Mouse (Mus musculus): ENCODE data around the gene D630003M21Rik.

The D630003M21Rik gene

GRCm38 (mm10) chr2:158194945-158195640, 33.9 kb downstream of the D630003M21Rik start:
- peak; percentile 57 for DNase-seq (ENCODE audit: low read depth, low spot score)

GRCm38 (mm10) chr2:158193611-158194336, 35.2 kb downstream of the D630003M21Rik start:
- no peak for DNase-seq (ENCODE audit: low read depth, low spot score)

DNA sequence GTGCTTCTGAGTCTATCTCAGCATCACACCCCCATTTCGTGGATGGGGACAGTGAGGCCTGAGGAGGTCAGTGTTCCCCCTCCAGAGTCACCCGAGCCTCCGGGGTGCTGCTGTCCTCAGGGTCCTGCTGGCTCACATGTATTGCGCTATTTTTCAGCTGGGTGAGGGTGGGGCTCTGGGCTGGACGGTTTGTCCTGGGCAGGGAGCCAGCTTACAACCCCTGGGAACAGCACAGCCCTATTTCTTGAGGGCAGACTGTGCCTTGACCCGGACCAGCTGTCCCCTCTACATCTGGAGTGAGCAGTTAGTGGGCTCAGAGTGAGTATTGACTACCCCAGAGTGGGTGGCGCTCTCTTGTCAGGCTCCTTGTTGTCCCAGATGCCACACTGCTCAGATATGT, 37.9 kb downstream of the D630003M21Rik start:
- no peak for DNase-seq (ENCODE audit: low read depth, low spot score)

DNA sequence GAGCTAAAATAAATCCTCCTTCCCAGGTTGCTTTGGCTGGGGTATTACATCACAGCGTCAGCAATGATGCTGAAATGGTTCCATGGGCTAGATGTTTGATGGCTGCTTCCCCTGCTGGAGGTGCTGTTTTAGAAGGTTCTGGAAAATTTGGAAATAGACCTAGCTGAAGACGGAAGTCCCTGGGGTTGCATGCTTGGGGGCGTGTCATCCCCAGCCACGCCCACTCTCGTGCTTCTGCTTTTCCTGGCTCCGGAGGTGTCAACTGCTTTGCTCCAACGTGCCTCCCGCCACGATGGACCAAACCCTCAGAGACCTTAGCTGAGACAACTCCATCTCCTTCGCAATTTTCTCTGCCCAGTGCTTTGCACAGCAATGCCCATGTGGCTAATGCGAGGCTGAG, 39.6 kb downstream of the D630003M21Rik start:
- DNase-seq (ENCODE audit: low read depth, low spot score), result no peak

DNA sequence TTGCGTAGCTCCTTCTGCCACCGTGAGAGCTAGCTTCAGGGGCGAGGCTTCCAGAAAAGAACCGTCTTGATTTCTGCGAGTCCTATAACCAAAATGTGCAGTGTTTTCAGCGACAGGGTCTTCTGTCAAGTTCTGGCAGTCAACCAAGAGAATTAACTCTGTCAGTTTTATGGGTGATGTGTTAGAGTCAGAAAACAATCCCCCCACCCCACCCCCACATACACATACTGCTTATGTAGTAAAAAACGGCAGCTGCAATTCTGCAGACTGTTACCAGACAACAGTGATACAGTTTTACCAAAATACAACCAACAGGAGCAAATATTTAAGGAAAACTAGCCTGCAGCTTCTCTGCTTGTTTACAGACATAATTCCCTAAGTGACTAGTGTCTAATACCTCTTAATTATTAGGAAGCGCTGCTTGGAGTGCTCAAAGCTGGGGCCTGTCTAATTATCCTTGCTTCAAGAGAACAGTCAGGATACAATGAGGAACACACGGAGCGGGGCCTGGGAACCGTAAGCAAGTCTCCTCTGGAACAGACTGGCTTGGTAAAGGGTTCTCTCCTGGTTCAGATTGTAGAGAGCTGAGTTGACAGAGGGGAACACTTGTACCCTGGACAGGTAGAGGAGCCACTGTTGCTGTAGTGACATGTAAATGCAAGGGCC, 42.7 kb downstream of the D630003M21Rik start:
- DNase-seq (ENCODE audit: low read depth, low spot score), result no peak

DNA sequence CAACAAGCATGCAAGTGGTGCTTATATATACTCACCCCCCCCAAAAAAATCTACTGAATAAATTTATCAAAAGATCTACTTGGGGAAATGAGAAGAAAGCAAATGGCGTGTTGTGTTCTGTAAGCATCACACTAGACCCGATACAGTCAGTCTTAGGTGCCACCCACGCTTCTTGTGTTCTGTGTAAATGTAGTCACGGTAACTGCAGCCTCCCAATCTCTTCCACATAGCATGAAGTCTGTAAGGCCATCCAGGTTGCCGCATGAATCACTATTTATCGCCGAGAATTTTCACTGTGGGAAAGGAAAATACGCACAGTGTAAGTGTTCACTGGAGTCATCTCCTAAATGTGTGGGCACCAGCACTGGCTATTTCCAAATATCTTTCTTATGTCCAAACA, 45.8 kb downstream of the D630003M21Rik start:
- no peak for DNase-seq (ENCODE audit: low read depth, low spot score)

GRCm38 (mm10) chr2:158181932-158182331, 47.1 kb downstream of the D630003M21Rik start:
- no peak for DNase-seq (ENCODE audit: low read depth, low spot score)

GRCm38 (mm10) chr2:158180797-158181196, 48.2 kb downstream of the D630003M21Rik start:
- DNase-seq (ENCODE audit: low read depth, low spot score), result no peak

DNA sequence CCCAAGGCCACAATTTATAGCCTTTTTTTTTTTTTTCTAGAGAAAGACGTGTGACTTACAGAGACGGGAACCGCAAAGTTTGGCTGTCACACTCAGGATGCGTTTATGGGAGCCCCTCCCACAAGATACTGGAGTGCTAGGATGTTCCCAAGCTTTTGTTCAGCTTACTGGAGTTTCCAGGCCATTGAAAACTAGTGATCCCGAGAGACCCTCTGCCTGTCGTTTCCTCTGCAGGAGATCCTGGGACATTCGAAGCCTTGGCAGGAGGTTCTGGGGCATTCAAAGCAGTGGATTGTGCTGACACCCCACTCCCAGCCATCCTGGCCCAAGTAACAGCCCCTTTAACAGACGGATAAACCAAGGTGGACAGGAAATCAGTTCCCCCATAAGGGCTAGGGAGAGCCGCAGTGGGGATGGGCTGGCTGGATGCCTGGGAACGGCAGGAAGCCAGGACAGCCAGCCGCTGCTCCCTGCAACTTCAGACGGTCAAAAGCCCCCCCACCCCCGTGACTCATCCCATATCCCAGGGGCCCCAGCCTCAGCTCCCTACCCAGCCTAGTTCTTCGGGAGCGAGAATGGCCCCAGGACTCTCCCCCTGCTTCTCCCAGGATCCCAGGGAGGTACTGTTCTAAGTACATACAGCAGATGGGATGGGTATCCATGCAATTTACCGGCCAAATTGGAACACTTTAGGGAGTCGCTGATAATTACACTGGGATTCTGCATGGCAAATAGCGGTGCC, 49.5 kb downstream of the D630003M21Rik start:
- DNase-seq (ENCODE audit: low read depth, low spot score), result no peak

DNA sequence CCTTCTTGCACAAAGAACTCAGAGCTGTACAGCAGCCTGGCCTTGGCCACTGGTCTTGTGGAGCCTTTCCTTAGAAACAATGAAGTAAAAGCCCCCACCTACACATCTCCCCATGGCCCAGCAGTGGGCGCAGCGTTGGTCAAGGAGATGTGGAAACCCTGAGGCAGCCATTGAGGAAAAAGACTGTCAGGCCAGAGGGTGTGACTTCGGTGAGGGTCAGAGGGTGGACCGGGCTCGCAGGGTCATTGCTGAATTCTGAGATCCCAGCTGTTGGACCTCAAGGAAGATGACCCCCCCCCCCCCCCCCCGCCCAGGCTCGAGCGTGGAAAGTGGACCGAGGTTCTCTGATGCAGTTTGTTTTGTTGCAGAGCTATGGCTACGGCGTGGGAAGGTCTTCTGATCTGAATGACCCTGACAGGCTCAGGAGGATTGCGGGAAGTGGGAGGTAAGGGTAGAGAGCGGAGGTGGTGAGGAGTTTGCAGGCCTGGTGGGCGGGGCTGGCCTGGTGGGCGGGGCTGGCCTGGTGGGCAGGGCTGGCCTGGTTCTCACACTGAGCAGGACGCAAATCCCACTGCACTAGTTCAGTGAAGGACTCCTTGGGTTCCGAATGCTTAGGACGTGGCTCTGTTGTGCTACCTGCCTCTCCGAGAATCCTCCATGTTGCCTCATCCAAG, 50.2 kb downstream of the D630003M21Rik start:
- DNase-seq (ENCODE audit: low read depth, low spot score), result peak; percentile 43

DNA sequence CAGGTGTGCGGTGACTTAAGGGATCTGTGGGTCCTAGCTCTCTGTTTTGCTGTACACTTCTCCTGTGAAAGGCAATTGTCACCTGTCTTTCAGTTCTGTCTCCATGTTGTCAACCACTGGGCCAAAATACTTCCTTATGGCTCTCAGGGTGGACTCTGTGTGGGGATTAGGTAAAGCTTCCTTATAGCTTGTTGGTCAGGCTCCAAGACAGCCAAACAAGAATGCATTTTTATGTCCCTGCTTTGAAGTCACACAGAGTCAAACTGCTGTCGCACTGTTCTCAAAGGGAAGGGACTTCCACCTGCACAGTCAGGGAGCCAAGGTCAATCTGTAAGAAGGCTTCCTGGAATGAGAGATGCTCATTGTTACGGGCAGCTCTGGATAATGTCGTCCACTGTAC, 50.9 kb downstream of the D630003M21Rik start:
- DNase-seq (ENCODE audit: low read depth, low spot score), result no peak

DNA sequence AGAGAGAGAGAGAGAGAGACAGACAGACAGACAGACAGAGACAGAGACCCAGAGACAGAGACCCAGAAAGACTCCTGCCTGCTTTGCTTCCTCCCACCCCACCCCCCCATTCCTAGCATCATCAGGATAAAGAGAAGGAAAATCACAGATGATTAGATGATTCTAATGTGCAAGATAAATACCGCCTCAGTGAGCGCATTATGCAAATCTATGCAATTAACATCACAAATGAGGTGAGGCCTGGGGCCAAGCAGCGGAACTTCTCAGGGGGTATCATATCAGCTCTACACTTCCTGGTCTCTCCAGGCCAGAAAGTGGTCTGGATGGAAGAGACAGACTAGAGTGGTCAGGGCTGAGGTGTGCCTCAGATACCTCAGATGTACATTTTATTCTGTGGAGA, 51.4 kb downstream of the D630003M21Rik start:
- DNase-seq (ENCODE audit: low read depth, low spot score), result no peak

- DNase-seq (ENCODE audit: low read depth, low spot score), result no peak
These were observed 52.3 kb downstream of the D630003M21Rik start for GRCm38 (mm10) chr2:158176763-158177162.

- DNase-seq (ENCODE audit: low read depth, low spot score), result no peak
These were observed 53.6 kb downstream of the D630003M21Rik start for GRCm38 (mm10) chr2:158175433-158175832.

- no peak for DNase-seq (ENCODE audit: low read depth, low spot score)
These were observed 54.1 kb downstream of the D630003M21Rik start for GRCm38 (mm10) chr2:158174958-158175357.

DNA sequence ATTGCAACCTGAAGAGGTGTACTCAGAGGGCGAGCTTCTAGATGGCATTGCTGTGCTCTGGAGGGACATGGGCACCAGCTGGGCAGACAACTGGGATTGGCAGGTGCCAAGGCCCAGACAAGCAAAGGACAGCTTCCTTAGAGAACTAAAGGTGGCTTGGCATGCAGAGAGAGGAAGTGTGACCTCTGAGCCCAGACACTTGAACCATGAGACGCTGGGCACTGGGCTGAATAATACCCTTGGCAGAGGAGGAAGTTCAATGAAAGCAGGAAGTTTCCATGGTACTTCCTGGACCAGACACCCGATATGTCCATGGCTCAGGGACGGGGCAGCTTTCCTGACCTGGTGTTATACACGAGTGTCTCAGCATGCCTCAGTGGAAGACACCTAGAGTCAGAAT, 54.6 kb downstream of the D630003M21Rik start:
- DNase-seq (ENCODE audit: low read depth, low spot score), result no peak

- no peak for DNase-seq (ENCODE audit: low read depth, low spot score)
These were observed 58.6 kb downstream of the D630003M21Rik start for GRCm38 (mm10) chr2:158170394-158170793.

GRCm38 (mm10) chr2:158169771-158170170, 59.3 kb downstream of the D630003M21Rik start:
- no peak for DNase-seq (ENCODE audit: low read depth, low spot score)

GRCm38 (mm10) chr2:158169351-158169750, 59.7 kb downstream of the D630003M21Rik start:
- DNase-seq (ENCODE audit: low read depth, low spot score), result no peak

DNA sequence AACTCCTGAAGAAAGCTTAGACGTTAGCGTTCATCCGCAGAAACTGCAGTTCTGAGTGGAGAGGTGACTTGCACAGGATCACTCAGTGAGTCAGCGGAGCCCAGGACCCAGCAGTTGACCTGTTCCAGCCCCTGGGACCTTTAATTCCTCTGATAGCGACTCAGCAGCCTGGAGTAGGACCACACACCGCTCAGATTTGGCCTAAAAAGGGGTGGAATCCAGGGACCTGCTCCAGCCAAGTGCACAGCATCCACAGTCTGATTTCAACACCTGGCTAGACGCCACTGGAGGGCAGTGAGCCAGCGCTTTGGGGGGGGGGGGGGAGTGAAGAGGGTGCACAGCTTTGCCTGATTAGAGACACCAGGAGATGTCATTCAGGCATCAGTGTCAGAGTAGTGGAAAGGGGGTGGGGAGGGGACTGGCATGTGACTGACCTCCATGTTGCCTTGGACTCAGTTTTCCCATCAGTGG, 60.2 kb downstream of the D630003M21Rik start:
- no peak for DNase-seq (ENCODE audit: low read depth, low spot score)

- DNase-seq (ENCODE audit: low read depth, low spot score), result no peak
These were observed 61.4 kb downstream of the D630003M21Rik start for GRCm38 (mm10) chr2:158167496-158168205.
